In genomic region chr2:156869554-156869953, GRCm38 (mm10) we compare ENCODE assay signal across 23 mouse cellular contexts. TPM values are rescaled to one million over a fixed set of nuclear protein-coding genes. Genes with fewer than 3 reads are reported as not detected.
DNase-seq lines count a peak whose midpoint lies in the region; ATAC-seq and TF ChIP-seq lines count a peak whose summit lies in the region.
"Had no signal": no experiment of that assay in that cellular context is flagged by ENCODE, and none has a peak within 500 bp of the region (broad histone marks: within the 10 kb centered on the region; RNA-seq: fewer than 3 reads in every experiment).

No protein-coding gene starts in this region.

- 83% methylated on average over 7 of the region's 7 CpGs for WGBS in olfactory bulb, adult 2 months

- DNase-seq in cerebellum, adult 11-12 months: peak; percentile 30
- peak; percentile 31 to 51 for DNase-seq in cerebellum, postnatal 25 days
- DNase-seq in cerebellum, postnatal 36 days: no peak
- no peak for DNase-seq in layer of hippocampus, adult 2 months (ENCODE audit: low spot score in 2 of 2)
- no peak for DNase-seq in layer of hippocampus, postnatal 10 days (ENCODE audit: low spot score in 2 of 2)
- DNase-seq: cerebellum, adult 11 months; embryo, embryonic 11 days; gastrocnemius, postnatal 25 days had no signal

- TF ChIP-seq POLR2A in olfactory bulb, adult 2 months (IDR thresholded peaks at IDR 0.05; ENCODE audit: insufficient read depth, low read depth, low read length): no peak

- ATAC-seq in cerebellum, adult (ENCODE audit: insufficient number of reproducible peaks, low FRiP score, low TSS enrichment): no peak
- ATAC-seq: forebrain, embryonic 15.5 days; Patski had no signal

- H3K4me1 ChIP-seq in olfactory bulb, adult 2 months (ENCODE audit: control insufficient read depth, insufficient read depth, low read length): no peaks in the 10 kb centered on the region

- H3K27ac ChIP-seq in layer of hippocampus, adult 2 months: peak overlapping the region; percentile 36; the same call in 1 of the 2 replicates
- peak overlapping the region; percentile 33; the same call in 1 of the 2 replicates for H3K27ac ChIP-seq in olfactory bulb, adult 2 months (ENCODE audit: insufficient read depth, low read depth, low read length)
- H3K27ac ChIP-seq: embryonic facial prominence, embryonic 10.5 days; embryonic facial prominence, embryonic 13.5 days; forebrain, embryonic 12.5 days; forebrain, embryonic 15.5 days; heart, embryonic 15.5 days; hindbrain, embryonic 10.5 days; hindbrain, embryonic 13.5 days had no signal

- no peak overlapping the region for H3K4me3 ChIP-seq in layer of hippocampus, adult 2 months
- no peak overlapping the region for H3K4me3 ChIP-seq in olfactory bulb, adult 2 months (ENCODE audit: insufficient read depth, low read depth, low read length)
- H3K4me3 ChIP-seq: embryonic facial prominence, embryonic 10.5 days; embryonic facial prominence, embryonic 13.5 days; erythroblast, embryonic 14.5 days; forebrain, embryonic 12.5 days; forebrain, embryonic 15.5 days; heart, embryonic 12.5 days; heart, embryonic 15.5 days; hindbrain, embryonic 10.5 days; hindbrain, embryonic 13.5 days had no signal

- TF ChIP-seq CTCF in layer of hippocampus, adult 2 months (conservative IDR thresholded peaks at IDR 0.05): no peak
- TF ChIP-seq CTCF in olfactory bulb, adult 2 months (IDR thresholded peaks at IDR 0.05; ENCODE audit: insufficient read depth, low read depth, low read length): no peak

RNA-seq across cellular contexts. Expression of gene Rab5if, which starts 6.6 kb away (rescaled TPM):
- 10 to 100 TPM; 89.3 to 92.1 TPM for total RNA-seq in layer of hippocampus, adult 2 months (2021)
- total RNA-seq in layer of hippocampus, postnatal 10 days (2021): 100 to 1,000 TPM; 117 to 127 TPM
- not detected in 2 replicates for polyA plus RNA-seq in olfactory bulb, adult 2 months (2012; ENCODE audit: insufficient read depth, insufficient read length, low replicate concordance, missing spikeins)

RNA-seq across cellular contexts. Expression of gene 4930518I15Rik, which starts 11.8 kb away (rescaled TPM):
- 1 to 10 TPM; 3.4 to 4.7 TPM for total RNA-seq in layer of hippocampus, adult 2 months (2021)
- 1 to 10 TPM; 3.6 to 3.8 TPM for total RNA-seq in layer of hippocampus, postnatal 10 days (2021)
- polyA plus RNA-seq in olfactory bulb, adult 2 months (2012; ENCODE audit: insufficient read depth, insufficient read length, low replicate concordance, missing spikeins): not detected in 2 replicates

RNA-seq across cellular contexts. Expression of gene Sla2, which starts 17.4 kb away (rescaled TPM):
- total RNA-seq in layer of hippocampus, adult 2 months (2021): under 1 TPM; 0.31 to 0.34 TPM
- under 1 TPM; 0.23 to 0.25 TPM for total RNA-seq in layer of hippocampus, postnatal 10 days (2021)
- not detected in 2 replicates for polyA plus RNA-seq in olfactory bulb, adult 2 months (2012; ENCODE audit: insufficient read depth, insufficient read length, low replicate concordance, missing spikeins)
- total RNA-seq: adrenal gland, postnatal 36 days; gastrocnemius, adult 8-10 months; gastrocnemius, postnatal 25 days; heart, postnatal 36 days had no signal

RNA-seq across cellular contexts. Expression of gene Tgif2, which starts 29.7 kb away (rescaled TPM):
- total RNA-seq in layer of hippocampus, adult 2 months (2021): 1 to 10 TPM in 1 of 2 experiments, under 1 TPM in 1; 0.77 to 1.4 TPM
- total RNA-seq in layer of hippocampus, postnatal 10 days (2021): 1 to 10 TPM; 5.0 to 5.6 TPM
- not detected in 2 replicates for polyA plus RNA-seq in olfactory bulb, adult 2 months (2012; ENCODE audit: insufficient read depth, insufficient read length, low replicate concordance, missing spikeins)

Comparison
In these comparisons a context has a peak if more than half of its experiments do, and no peak if none do; other contexts are left out.
1. DNase-seq: peak in cerebellum, adult 11-12 months (single experiment) and cerebellum, postnatal 25 days (2 of 2); none in cerebellum, postnatal 36 days (0 of 2), layer of hippocampus, adult 2 months (0 of 2) and layer of hippocampus, postnatal 10 days (0 of 2).